Mouse (Mus musculus) common myeloid progenitor, adult 5-6 weeks (primary cell): ENCODE results near the gene Pgf. TPM values are rescaled to one million over a fixed set of nuclear protein-coding genes. Genes with fewer than 3 reads are reported as not detected.
A peak's percentile ranks its signal among the peaks of the same experiment; 100 is the strongest.

ENCODE experiments used
- ATAC-seq: replicated peaks from 2 replicates; pipeline ENCODE4 v1.8.0; 2016; ENCODE audit warnings: low read depth, mild to moderate bottlenecking, moderate TSS enrichment, inconsistent platforms; ENCODE audit not compliant: poor library complexity, severe bottlenecking
- total RNA-seq: library from RNA; stranded (forward); fragments of 200-1000, 187-1606 nt; gene quantifications from 2 replicates; pipeline ENCODE4 v1.2.3, GENCODE M21; 2017

Gene Pgf
- total RNA-seq, 1 experiment from 2014 or later: not detected

- no peak for ATAC-seq
Measured at GRCm38 (mm10) chr12:85131361-85131760, 46.2 kb downstream of the Pgf start.

DNA sequence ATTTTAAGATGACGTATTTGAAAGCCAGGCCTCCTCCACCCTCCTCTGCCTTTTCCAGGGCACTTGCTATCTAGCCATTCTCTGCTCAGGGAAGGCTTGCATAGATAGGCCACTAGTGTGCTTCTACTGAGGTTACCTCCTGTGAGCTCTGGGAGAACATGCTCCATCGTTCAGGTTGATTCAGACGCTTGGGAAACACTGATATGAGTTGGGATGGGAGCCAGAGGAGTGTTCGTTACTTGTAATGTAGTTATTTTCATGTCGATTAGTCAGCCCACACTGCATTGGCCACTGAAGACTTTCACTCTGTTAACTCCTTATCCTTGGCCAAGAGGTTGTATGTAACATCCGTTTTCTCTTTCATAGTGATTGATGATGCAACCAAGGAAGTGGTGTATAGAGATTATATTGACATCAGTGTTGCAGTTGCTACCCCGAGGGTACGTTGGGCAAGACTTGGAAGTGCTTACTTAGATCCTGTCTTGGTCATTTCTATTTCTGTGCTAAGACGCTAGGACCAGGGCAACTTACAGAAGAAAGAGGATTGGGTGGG lies 48.1 kb downstream of the Pgf start:
- peak; percentile 38 for ATAC-seq

DNA sequence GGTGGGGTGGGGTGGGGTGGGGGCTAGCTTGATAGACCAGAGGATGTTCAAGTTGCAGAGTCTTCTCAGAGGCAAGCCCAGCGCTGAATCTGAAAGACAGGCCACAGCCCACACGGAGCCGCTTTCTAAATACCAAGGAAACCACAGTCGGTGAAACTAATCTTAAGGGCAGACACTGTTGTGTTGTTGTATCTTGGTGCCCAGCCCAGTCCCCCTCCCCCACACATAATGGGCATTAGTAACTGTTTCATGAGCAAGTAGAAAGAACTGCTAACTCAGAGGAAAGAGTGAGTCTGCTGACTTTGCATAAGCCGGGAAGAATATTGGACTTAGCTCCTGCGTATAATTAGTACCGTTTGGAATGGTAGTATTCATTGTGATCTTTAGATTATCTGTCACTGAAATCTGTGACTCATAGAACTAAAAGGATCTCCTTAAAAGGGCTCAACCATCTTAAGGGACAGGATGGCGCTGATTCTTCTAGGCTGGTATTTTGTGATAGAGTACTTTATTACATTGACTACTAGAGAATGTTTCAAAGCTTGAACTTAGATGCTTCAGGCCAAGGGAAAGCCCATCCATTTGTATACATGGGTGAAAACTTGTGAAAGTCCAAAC lies 50.5 kb downstream of the Pgf start:
- peak; percentile 53 for ATAC-seq

- no peak for ATAC-seq
Measured at GRCm38 (mm10) chr12:85124751-85125150, 52.8 kb downstream of the Pgf start.

DNA sequence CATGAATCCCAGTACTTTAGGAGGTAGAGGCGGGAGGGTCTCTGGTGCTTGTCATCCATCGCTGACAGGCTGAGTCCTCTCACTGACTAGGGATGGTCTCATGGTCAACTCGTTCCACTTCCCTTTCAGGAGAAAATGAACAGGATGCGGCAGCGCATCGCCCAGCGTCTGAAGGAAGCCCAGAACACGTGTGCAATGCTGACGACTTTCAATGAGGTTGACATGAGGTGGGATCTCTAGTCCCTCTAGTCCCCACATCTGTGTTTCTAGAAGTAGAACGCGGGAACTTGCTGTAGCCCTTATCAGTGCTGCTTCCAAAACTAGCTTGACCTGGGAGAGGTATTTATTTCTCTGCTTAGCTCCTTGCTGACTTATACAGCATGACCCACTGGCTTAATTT lies 53.9 kb downstream of the Pgf start:
- peak; percentile 59 for ATAC-seq

DNA sequence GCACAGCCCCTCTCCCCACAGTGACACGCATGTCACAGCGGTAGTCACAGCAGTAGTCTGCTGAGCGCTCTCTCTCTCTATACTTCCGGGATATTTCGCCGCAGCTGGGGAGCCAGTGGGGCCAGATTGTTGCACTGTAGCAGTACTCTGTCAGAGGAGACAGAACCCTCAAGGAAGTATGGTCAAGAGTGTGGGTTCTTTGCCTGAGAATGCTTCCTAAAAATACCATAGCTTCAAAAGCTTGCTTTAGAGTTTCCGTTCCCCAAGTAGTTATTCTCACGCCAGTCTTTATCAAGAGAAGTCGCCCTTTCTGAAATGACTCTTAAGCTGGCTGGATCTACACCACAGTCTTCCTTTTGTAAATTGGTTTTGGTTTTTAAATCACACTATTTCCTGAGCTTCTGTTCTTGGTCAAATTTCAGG lies 54.5 kb downstream of the Pgf start:
- ATAC-seq: peak; percentile 85

- ATAC-seq: no peak
Measured at GRCm38 (mm10) chr12:85121806-85122459, 55.7 kb downstream of the Pgf start.

Other genes starting within 250 kb of the Pgf start
- 121 and 151 TPM in 2 replicates for gene Fcf1, start 206.9 kb downstream of the Pgf start, total RNA-seq
- 26.7 and 29.2 TPM in 2 replicates for gene Arel1, start 206.9 kb downstream of the Pgf start, total RNA-seq
- 110 and 112 TPM in 2 replicates for gene Ylpm1, start 181.5 kb downstream of the Pgf start, total RNA-seq
- gene Prox2, start 67.0 kb downstream of the Pgf start, total RNA-seq: 3.7 and 5.9 TPM in 2 replicates
- gene Dlst, start 67.0 kb downstream of the Pgf start, total RNA-seq: 165 and 185 TPM in 2 replicates
- 0.15 TPM in 1 of 2 replicates, not detected in the other for gene Rps6kl1, start 26.5 kb downstream of the Pgf start, total RNA-seq
- gene Eif2b2, start 41.7 kb upstream of the Pgf start, total RNA-seq: 82.3 and 89.5 TPM in 2 replicates
- 11.8 and 14.3 TPM in 2 replicates for gene Mlh3, start 92.8 kb upstream of the Pgf start, total RNA-seq
- gene Acyp1, start 110.6 kb upstream of the Pgf start, total RNA-seq: 46.1 and 81.3 TPM in 2 replicates
- gene Zc2hc1c, start 110.8 kb upstream of the Pgf start, total RNA-seq: 0.27 and 0.58 TPM in 2 replicates
- gene Nek9, start 161.6 kb upstream of the Pgf start, total RNA-seq: 30.5 and 33.5 TPM in 2 replicates
- gene Tmed10, start 197.1 kb upstream of the Pgf start, total RNA-seq: 111 and 156 TPM in 2 replicates